Mouse (Mus musculus) heart, adult 2 months (tissue): ENCODE measurements around the gene Tubd1. TPM values are rescaled to one million over a fixed set of nuclear protein-coding genes. Genes with fewer than 3 reads are reported as not detected.
"Not testable (repeated sequence)": the region's sequence is repeated elsewhere in the genome, so short reads cannot be mapped to it uniquely, and the experiment has no call there.

Source experiments
- DNase-seq, 2 experiments: peaks; one replicate each; pipeline ENCODE4 v3.0.0; 2021
- H3K27ac ChIP-seq: fragments of 200-600 bp; 2 replicates; pipeline ENCODE4 v1.8.1; 2022
- H3K27me3 ChIP-seq: fragments of 200-500 bp; 2 replicates; pipeline ENCODE4 v1.6.1; 2012; ENCODE audit warnings: mild to moderate bottlenecking, low read length, inconsistent platforms, mixed read lengths; ENCODE audit not compliant: control insufficient read depth, insufficient read depth
- H3K36me3 ChIP-seq: fragments of 200-500 bp; 2 replicates; pipeline ENCODE4 v1.6.1; 2012; ENCODE audit warnings: low read length, inconsistent platforms; ENCODE audit not compliant: control insufficient read depth, insufficient read depth
- H3K4me1 ChIP-seq: fragments of 200-500 bp; 2 replicates; pipeline ENCODE4 v1.6.1; 2011; ENCODE audit warnings: low read length; ENCODE audit not compliant: control insufficient read depth, insufficient read depth
- H3K4me3 ChIP-seq: fragments of 200-600 bp; 2 replicates; pipeline ENCODE4 v1.8.1; 2022
- H3K79me2 ChIP-seq: fragments of 200-500 bp; replicated peaks from 2 replicates; pipeline ENCODE4 v1.6.1; 2012; ENCODE audit warnings: mild to moderate bottlenecking, inconsistent platforms, low read length, moderate library complexity, mixed read lengths; ENCODE audit not compliant: control insufficient read depth, insufficient read depth
- H3K9ac ChIP-seq: fragments of 200-500 bp; 2 replicates; pipeline ENCODE4 v1.6.1; 2012; ENCODE audit warnings: low read depth, mild to moderate bottlenecking, control low read depth, inconsistent platforms, low read length, mixed read lengths
- CTCF ChIP-seq: fragments of 200-600 bp; IDR thresholded peaks from 2 replicates; pipeline ENCODE4 v1.8.1; 2022; ENCODE audit warnings: antibody characterized with exemption, mild to moderate bottlenecking, moderate library complexity
- EP300 ChIP-seq: fragments of 200-500 bp; IDR thresholded peaks from 2 replicates; pipeline ENCODE4 v1.6.1; 2011; ENCODE audit warnings: low read depth, low read length, control low read depth; ENCODE audit not compliant: insufficient read depth
- POLR2A ChIP-seq: fragments of 200-500 bp; IDR thresholded peaks from 2 replicates; pipeline ENCODE4 v1.6.1; 2011; ENCODE audit warnings: mild to moderate bottlenecking, low read depth, low read length, control low read depth; ENCODE audit not compliant: insufficient read depth
- WGBS: fragments of 180-500 bp; shearing (Covaris S2); methylation state at CpG from one replicate; pipeline ENCODE4 v1.1.7; 2018; 5-methylcytosine and 5-hydroxymethylcytosine counted together
- intact Hi-C: fragments of 180-260 bp; cut with DNase I; formaldehyde crosslinking; loops from one replicate; pipeline ENCODE4 v1.15.1; 2025
- polyA plus RNA-seq: library from polyadenylated mRNA; depleted of rRNA; stranded (reverse); fragments of >200 nt; gene quantifications from 2 replicates; pipeline ENCODE4 v1.2.3, GENCODE M21; 2012
- total RNA-seq, 2 experiments: library from RNA; stranded (reverse); gene quantifications; 2 replicates each; pipeline ENCODE4 v1.2.3; 2021

The Tubd1 gene
- total and polyA plus RNA-seq, 3 experiments = 4.7 to 6.2 (median 5.7) TPM

DNA sequence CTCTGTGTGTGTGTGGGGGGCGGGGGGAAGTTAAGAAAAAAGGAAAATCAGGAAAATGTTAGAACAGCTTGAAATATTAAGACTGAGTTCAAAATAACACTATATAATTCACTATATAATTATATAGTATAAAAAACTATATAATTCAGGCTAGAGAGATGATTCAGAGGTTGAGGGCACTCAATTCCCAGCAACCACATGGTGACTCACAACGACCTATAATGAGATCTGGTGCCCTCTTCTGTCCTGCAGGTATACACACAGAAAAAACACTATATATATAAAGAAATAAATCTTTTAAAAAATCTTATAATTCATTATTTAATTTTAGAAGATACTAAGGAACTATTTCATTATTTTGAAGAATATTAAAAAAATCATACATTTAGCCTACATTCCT, 36.8 kb upstream of the Tubd1 start:
- H3K4me3 ChIP-seq = no peak overlapping the region
- intact Hi-C loops = no loop called here
- H3K4me1 ChIP-seq = no peaks in the 10 kb centered on the region
- no peaks in the 10 kb centered on the region; the same call in 1 of the 2 replicates for H3K36me3 ChIP-seq
- no peak for DNase-seq
- no peak overlapping the region for H3K9ac ChIP-seq
- H3K27ac ChIP-seq = no peak overlapping the region
- no peak for TF ChIP-seq CTCF
- TF ChIP-seq POLR2A = no peak
- TF ChIP-seq EP300 = no peak
- WGBS = 88% methylated on average over 2 of the region's 2 CpGs
- H3K79me2 ChIP-seq = no peaks in the 10 kb centered on the region
- no peaks in the 10 kb centered on the region for H3K27me3 ChIP-seq

DNA sequence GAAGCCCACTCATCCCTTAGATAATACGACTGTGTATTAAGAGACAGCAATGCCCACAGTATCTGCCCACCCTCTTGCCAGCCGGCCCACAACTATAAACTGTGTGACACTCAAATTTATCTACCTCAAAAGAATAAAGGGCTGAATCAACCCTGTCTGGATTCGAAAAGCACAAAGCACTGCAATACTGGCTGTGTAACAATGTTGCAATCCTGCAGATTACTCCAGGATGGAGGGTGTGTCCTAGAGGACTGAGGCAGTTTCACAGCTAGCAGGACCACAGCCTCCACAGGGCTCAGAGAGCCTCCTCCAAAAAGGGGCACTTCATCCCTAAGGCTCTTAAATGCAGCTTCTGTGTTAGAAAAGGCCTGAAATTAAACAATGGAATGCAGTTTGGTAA, 28.2 kb upstream of the Tubd1 start:
- H3K27me3 ChIP-seq = no peaks in the 10 kb centered on the region
- no peak for DNase-seq
- no peak overlapping the region for H3K4me3 ChIP-seq
- TF ChIP-seq POLR2A (no peak), EP300 (no peak), CTCF (no peak)
- WGBS = 89% methylated on average over 3 of the region's 3 CpGs
- H3K79me2 ChIP-seq = no peaks in the 10 kb centered on the region
- intact Hi-C loops = no loop called here
- no peaks in the 10 kb centered on the region for H3K4me1 ChIP-seq
- no peak overlapping the region for H3K27ac ChIP-seq
- H3K36me3 ChIP-seq = no peaks in the 10 kb centered on the region
- H3K9ac ChIP-seq = no peak overlapping the region

DNA sequence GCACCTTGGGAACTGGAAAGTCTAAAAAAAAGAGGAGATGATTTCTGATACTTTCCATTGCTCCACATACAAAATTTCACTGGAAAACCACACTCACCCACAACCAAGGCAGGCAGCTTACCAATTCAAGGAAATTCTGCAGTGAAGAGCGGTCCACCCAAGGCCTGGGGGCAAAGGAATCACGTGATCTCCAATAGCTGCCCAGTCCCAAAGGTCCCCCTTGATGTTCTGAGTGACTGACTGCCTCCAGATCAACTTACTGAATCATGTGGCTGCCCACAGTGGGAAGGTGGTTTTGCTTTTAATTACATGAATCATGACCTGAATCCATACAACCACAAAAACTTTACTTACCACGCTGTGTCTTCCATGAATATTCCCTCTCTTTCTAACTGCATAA, 27.6 kb upstream of the Tubd1 start:
- DNase-seq = no peak
- H3K9ac ChIP-seq = no peak overlapping the region
- no peaks in the 10 kb centered on the region for H3K27me3 ChIP-seq
- no peaks in the 10 kb centered on the region for H3K79me2 ChIP-seq
- intact Hi-C loops = no loop called here
- H3K36me3 ChIP-seq = no peaks in the 10 kb centered on the region
- TF ChIP-seq EP300 (no peak), CTCF (no peak), POLR2A (no peak)
- H3K4me1 ChIP-seq = no peaks in the 10 kb centered on the region
- H3K27ac ChIP-seq = no peak overlapping the region
- H3K4me3 ChIP-seq = no peak overlapping the region
- WGBS = 94% methylated on average over 3 of the region's 3 CpGs

DNA sequence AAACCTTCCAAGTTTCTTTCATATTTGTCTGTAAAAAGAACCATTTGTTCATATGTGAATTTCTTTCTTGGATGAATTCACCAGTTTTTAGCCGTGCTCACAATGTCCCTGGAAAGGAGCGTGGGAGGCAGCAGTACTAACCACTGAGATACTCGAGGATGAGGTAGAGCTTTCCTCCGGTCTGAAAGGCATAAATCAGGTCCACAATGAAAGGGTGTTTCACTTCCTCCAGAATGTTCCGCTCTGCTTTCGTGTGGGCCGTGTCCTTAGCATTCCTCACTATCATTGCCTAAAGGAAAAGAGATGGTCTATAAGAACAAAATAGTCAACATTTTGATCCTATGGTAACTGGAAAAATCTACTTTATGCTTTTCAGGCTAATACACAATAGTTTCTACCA, 25.0 kb upstream of the Tubd1 start:
- H3K36me3 ChIP-seq = no peaks in the 10 kb centered on the region

DNA sequence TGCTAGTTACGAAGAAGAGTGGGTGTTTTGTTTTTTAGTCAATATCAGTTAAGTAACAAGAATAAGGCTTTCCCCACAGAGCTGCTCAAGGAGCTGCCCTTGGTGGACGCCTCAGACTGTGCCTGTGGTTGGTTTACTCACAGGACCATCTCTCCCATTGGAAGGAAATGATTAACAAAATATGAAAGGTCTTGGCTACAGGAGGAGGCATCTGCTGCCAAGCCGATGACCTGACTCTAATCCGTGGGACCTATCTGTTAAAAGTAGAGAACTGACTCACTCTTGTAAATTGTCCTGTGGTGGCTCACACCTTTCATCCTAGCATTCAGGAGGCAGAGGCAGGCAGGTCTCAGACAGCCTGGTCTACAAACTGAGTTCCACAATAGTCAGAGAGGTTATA, 17.3 kb upstream of the Tubd1 start:
- DNase-seq = no peak
- WGBS = 77% methylated on average over 4 of the region's 4 CpGs
- Histone ChIP-seq H3K79me2 (no peaks in the 10 kb centered on the region), H3K36me3 (peaks cover 3% of the 10 kb centered on the region), H3K4me1 (no peaks in the 10 kb centered on the region), H3K27ac (no peak overlapping the region), H3K27me3 (no peaks in the 10 kb centered on the region), H3K9ac (no peak overlapping the region), H3K4me3 (no peak overlapping the region)
- intact Hi-C loops = no loop called here
- TF ChIP-seq CTCF (no peak), POLR2A (no peak), EP300 (no peak)

More for the DNA sequence above, 25.0 kb upstream of the Tubd1 start:
- Histone ChIP-seq H3K4me3 (no peak overlapping the region), H3K27ac (no peak overlapping the region), H3K9ac (no peak overlapping the region), H3K27me3 (no peaks in the 10 kb centered on the region), H3K79me2 (no peaks in the 10 kb centered on the region), H3K4me1 (no peaks in the 10 kb centered on the region)
- 80% methylated on average over 7 of the region's 7 CpGs for WGBS
- no peak for DNase-seq
- intact Hi-C loops = no loop called here
- TF ChIP-seq POLR2A = no peak
- no peak for TF ChIP-seq EP300
- TF ChIP-seq CTCF = no peak

DNA sequence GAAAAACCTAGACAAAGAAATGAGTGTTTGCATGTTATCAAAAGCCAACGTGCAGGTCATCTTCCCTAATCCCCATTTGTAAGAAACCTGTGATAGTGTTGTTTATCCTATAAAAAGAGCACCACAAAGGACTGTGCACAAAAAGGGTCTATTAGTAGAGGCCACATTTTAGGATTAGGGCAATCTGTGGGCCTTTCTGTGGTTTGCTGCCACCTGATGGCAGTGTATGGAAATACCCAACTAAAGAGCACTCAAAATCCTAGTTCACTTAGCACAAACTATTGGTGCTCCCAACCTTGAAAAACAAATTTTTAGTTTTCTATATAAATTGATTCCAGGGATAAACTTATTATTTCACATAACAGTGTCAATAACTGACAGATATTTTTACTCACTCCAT, 12.0 kb upstream of the Tubd1 start:
- H3K36me3 ChIP-seq = peaks cover 6% of the 10 kb centered on the region
- peak; percentile 86 for TF ChIP-seq CTCF
- no peak for TF ChIP-seq EP300
- no peak for TF ChIP-seq POLR2A
- no peaks in the 10 kb centered on the region; the same call in 1 of the 2 replicates for H3K79me2 ChIP-seq
- H3K4me3 ChIP-seq = no peak overlapping the region
- 75% methylated on average over 1 of the region's 1 CpGs for WGBS
- no peaks in the 10 kb centered on the region for H3K4me1 ChIP-seq
- H3K27ac ChIP-seq = no peak overlapping the region
- H3K9ac ChIP-seq = no peak overlapping the region
- intact Hi-C loops = no loop called here
- DNase-seq = no peak
- H3K27me3 ChIP-seq = no peaks in the 10 kb centered on the region

DNA sequence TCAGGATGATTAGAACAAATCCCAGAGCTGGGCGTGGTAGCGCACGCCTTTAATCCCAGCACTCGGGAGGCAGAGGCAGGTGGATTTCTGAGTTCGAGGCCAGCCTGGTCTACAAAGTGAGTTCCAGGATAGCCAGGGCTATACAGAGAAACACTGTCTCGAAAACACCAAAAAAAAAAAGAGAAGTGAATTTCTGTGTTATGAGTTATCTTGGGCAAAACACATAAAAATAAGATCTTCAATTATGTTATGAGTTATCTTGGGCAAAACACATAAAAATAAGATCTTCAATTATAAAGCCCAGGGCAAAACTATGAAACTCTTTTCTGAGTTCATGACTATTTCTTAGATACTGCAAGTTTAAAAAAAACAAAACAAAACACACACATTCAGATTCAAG, 11.5 kb upstream of the Tubd1 start:
- WGBS = 83% methylated on average over 6 of the region's 6 CpGs
- not testable (repeated sequence) for H3K4me3 ChIP-seq, H3K36me3 ChIP-seq

More for the DNA sequence above, 11.5 kb upstream of the Tubd1 start:
- H3K27ac ChIP-seq, H3K27me3 ChIP-seq, H3K4me1 ChIP-seq, DNase-seq, H3K79me2 ChIP-seq, intact Hi-C loops, H3K9ac ChIP-seq: not testable (repeated sequence)
